Mouse (Mus musculus) lung, postnatal 14 days (tissue): ENCODE measurements around the gene Aqp8.

Experiments used
- DNase-seq: peaks from one replicate; pipeline ENCODE4 v3.0.0; 2021

Aqp8 gene

DNA sequence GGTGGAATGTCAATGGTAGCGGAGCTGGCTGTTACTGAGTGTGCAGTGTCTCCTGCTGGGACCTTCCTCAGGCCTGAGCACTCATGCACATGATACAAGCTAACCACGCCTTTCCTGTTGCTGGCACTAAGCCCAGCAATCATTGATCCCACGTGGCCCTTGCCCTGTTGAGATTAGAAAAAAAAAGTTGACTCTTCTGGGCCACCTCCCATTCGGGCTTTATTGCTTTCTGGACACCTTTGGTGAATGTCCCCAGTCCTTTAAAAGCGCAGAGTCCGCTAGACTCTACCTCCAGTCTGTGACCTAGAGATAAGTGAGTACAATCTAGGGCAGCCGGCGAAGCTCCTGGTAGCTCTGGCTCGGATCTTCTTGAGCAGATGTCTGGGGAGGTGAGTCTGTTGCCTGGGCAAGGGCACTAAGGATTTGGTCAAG is at the start of gene Aqp8:
Gene Aqp8 (plus strand): TSS at position 222 of the 432 bp plus-strand sequence.
- DNase-seq: peak; percentile 48

DNA sequence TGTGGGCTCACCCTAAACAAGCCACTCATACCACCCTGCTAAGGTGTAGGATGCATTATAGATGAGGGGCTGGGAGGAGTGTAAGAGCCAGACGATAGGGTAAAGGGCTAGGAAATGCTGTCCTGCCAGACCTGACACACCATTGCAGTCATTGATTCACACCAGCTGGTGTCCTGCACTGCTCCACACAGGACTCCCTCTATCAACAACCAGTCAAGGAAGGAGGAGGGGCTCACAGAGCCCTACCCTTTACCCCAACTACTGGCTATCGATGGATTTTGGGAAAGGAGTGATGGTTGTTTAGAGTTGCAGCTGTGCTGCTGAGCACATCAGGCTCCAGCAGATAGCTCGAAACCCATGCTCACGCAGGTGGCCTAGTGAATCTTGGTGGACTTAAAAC is 45.3 kb upstream of the Aqp8 start:
- DNase-seq: no peak

DNA sequence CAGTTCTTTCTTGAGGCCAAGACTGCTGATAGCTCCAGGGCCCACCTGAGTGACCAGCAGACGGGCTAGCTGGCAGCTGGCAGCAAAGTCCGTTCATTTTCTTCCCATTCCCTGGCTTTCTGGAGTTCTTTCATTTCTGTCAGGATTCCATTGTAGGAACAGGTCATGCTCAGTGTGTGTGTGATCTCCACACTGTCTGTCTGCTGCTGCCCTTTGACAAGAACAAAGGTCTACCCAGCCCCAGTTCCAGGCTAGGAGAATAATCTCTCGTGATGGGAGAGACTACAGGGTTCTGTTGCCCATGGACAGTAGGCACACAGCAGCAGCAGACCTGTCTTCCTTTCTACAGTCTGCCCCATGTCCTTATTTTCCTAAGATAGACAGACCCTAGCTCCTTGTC is 44.4 kb upstream of the Aqp8 start:
- DNase-seq: no peak

DNA sequence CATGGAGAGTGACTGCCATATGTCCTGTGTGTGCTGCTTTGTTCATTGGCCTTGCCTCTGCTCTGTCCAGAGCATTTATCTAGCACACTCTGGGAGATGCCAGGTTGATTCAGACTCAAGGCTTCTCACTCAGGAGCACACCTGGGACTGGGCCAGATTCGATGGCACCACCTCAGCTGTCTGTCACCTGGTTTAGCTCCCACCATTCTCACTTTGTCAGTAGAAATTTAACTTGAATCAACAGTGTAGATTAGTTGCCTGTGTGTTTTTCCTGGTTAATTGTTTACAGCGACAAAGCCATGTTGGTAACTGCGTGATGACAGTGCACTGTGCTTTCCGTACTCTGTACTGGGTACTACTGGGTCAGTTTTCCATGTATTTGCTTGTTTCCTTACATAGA is 42.1 kb upstream of the Aqp8 start:
- no peak for DNase-seq

DNA sequence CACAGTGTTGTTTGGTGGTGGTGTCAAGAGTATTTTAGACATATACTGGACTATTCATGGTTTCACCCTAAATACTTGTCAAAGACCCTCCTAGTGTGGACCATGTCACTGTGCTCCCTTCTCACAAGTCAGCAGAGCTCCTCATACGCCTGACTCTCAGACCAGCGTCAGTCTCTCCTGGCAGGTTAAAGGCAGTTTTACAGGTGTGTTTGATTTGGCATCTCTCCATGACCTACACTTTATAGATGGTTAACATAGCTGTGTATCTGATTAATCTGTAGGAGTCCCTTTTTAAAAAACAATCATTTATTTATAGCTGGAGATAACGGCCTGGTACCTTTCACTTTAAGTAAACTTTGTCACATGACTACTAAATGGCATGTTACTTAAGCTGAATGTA is 40.1 kb upstream of the Aqp8 start:
- DNase-seq: no peak

DNA sequence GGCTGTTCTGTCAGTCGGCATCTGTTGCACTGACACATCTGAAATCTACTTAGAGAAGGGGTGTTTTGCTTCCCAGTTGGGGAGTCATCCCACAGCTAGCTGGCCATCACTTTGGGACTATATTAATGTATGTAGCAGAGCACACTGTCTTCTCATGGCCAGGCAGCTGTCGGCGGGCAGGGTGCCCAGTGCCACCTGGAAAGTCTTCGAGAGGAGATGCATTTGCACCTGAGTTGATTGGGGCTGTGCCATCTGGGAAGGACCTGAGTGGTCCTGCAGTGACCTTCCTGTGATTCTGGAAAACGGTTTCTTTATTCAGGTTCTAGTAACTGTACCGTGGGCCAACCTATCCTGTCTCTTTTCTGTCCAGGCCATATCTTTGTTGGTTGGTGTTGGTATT is 37.8 kb upstream of the Aqp8 start:
- no peak for DNase-seq

DNA sequence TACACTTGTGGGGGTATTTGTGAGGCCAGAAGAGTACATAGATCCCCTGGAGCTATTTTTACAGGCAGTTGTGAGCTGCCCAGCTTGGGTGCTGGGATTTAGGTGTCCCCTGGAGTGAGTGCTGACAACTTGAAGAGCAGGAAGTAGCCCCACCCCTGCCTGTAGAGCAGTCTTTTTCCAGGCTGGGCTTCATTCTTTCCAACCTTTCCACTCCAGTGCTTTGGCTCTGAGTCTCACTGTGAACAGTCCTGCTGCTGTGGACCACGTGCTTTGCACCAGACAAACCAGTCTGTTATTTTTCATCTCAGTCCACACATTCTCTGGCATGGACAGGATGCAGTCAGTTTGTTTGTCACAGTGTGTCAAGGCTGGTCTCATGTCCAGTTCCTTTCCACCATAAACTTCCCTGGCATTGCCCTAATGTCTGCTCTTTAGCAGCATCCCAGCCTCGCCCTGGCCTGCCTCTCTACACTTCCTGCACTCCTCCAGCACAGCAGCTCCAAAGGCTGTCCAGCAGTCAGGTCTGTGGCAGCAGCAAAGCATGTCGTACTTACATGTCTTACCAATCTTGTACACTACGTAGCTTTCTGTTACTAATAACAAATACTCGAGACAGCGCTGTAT is 36.8 kb upstream of the Aqp8 start:
- no peak for DNase-seq

DNA sequence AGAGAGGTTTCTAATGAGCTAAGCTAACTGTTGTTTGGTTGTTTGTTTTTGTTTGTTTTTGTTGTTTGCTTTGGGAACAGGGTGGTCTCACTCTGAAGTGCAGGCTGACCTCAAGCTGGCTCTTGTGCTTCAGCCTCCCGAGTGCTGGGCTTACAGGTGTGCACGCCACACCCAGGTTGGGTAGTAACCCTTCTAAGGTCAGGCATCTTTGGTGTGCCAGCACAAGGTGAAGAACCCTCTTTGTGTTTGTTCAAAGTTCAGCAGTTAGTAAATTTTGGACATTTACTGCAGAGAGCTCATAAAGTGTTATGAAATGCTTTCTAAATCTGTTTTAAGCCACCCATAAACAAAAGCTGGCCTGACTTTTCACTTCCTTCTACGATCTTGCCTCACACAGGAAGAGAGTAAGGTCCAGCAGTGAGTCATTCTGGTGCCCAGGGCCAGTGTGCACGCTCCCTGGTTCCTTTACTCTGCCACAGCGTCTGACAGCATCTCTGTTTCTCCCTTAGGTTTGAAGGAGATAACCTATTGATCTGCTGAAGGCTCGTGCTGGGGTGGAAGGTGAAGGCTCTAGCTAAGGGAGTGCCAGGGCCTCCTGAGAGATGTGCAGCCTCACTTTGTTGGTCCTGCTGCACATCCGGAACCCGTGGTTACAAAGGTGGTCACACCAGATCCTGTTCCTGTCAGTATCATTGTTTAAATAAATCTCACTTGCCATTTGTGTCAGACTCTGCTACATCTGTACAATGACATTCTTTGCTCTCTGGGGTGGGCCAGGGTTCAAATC is 32.3 kb upstream of the Aqp8 start:
- peak; percentile 7 for DNase-seq

DNA sequence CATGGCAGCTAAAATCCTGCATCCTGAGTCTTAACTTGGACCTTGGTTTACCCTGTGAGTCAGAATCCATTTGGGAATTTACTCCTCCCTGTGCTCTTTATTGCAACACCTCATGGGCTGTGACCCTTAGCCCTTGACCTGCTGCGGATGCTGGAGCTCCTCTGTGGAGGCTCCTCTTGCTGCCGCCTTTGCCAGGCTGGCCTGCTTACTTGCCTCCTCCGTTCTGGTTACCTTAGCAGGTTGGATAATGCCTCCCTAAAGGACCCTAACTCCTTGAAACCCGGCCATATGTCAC is 31.7 kb upstream of the Aqp8 start:
- DNase-seq: no peak

DNA sequence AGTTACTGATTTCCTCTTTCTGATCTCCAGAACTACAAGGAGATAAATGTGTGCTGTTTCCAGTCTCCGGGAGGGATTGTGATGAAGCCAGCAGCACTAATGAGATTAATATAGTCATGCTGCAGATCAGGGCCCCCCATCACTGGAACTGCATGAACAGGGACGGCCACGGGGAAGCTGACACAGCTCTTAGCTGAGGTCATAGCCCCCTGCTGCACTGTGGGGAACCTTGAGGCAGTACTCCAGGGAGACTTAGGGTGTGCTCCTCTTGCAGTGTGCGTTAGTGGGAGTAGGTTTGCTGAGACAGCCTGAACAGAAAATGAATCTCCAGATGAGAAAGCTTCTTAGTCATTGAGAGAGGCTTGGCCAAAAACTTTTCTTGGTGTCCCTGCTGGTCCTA is 30.9 kb upstream of the Aqp8 start:
- no peak for DNase-seq

DNA sequence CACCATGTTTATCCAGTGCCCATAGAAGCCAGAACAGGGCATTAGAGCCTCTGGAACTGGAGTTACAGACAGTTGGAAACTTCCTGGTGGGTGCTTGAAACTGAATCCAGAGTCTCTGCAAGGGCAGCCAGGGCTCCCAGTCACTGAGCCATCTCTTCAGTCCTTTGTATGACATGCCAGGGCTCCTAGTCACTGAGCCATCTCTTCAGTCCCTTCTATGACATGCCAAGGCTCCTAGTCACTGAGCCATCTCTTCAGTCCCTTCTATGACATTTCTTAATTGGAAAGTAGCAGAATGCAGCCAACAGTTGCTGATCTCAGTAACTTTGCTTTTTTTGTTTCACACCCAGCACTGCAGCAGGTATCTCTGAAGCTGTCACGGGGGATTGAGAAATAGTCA is 20.0 kb upstream of the Aqp8 start:
- no peak for DNase-seq

DNA sequence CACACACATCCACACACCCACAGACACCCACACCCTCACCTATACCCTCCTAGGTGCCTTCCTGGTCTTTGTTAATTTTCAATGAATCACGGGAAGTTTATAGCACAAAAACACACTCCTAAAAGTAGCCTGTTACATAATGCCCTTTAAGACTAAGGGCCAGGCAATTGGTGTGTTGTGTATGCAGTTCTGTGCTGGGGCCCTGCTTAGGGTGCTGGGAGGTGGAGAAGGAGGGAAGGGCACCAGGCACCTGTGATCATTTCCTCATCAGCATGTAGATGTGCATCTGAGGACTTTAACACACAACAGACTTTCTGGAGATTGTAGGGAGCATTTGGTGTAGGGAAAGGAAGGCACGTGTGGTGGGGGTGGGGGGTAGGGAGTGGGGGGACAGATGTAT is 13.3 kb upstream of the Aqp8 start:
- DNase-seq: no peak

DNA sequence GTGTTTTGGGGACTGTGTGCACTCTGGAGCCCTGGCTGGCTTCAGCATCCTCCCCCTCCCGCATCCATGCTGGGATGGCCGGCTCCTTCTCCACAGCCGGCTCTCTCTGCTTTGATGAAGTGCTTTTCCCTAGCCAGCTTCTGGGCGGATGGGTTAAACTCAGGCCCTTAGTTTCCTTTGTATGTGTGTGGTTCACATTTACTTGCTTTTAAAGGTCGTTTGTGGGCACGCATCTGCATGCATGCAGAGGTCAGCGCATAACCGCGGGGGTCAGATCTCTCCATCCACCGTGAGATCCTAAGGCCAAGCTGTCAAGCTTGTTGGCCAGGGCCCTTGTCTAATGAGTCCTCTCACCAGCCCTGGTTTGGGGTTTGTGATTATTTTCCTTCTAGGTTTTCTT is 12.4 kb upstream of the Aqp8 start:
- no peak for DNase-seq

DNA sequence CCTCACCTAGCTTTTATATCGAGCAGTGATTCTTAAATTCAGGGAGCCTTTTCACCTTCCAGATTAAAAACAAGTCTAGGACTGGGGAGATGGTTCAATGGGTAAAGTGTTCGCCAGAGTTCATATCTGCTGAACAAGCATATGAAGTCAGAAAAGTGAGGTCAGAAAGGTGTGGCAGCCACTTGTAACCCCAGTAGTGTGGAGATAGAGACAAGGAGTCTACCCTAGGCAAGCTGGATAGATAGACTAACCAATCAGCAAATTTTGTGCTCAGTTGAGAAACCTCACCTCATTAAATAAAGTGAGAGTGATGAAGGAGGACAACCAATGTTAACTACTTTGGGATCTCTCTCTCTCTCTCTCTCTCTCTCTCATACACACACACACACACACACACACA is 11.6 kb upstream of the Aqp8 start:
- no peak for DNase-seq

DNA sequence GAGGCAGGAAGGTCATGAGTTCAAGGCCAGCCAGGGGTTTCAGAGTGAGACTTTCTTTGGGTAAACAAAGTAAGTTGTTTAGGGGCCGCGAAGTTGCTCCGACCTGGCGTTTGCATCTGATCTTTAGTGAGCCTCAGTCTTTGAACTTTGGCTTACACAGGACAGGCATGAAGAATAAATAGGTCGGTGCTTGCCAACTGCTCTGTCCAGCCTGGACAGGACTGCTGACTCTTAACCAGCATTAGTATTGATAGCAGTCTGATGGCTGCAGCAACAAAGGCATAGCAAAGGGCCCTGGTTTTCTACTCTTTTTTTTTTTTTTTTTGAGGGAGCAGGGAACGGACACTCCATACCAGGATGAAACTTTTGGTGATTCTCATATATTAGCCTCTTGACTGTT is 9.5 kb upstream of the Aqp8 start:
- no peak for DNase-seq

DNA sequence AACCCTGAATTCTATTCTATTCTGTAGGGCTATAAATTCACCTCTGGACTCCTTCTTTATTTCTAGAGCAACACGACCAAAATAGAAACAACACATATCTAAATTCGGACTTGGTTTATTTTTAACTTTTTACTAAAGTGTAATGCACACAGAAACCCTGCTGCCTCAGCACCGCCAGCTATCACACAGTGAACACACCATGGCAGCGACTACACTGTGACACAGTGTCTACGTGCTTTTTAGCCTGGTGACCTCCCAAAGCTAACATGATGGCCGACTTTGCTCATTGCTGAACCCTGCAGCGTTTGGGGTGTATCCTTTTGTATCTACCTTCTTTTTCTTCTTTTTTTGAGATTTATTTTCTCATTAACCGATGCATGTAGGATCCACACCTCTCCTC is 9.0 kb upstream of the Aqp8 start:
- no peak for DNase-seq

DNA sequence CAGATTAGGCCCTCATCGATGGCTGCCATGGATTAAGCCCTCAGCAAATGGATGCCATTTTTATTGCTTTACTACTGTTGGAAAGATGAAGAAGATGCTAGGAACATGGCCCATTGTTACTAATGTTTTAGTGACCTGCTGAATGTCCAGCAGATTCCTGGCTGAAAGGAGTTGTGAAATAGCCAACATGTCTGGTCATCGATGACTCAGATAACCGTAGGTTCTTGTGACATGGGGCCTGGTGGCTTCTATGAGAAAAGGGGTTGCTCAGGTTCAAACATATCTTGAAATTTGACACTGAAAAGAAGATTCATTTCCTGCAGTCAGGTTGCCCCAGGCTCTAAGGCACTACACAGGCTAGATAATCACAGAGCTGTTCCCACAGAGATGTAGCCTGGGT is 7.0 kb upstream of the Aqp8 start:
- no peak for DNase-seq

DNA sequence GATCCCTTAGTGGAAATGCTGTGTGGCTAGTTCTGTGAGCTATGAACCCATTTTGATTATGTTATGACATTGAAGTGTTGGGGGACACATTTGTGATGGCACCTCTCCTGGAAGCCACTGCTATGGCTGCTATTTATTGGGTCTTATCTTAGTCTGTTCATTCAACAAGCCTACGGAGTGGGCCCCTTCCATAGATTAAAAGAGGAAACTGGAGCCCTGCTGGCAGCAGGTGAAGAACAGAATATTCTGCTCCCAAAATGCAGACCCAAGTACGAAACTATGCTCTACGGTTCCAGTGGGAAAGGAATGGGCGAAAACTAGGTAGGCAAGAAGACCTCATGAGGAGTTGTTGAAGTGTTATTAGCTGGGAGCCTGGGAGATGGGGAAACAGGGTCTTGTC is 3.8 kb upstream of the Aqp8 start:
- no peak for DNase-seq

DNA sequence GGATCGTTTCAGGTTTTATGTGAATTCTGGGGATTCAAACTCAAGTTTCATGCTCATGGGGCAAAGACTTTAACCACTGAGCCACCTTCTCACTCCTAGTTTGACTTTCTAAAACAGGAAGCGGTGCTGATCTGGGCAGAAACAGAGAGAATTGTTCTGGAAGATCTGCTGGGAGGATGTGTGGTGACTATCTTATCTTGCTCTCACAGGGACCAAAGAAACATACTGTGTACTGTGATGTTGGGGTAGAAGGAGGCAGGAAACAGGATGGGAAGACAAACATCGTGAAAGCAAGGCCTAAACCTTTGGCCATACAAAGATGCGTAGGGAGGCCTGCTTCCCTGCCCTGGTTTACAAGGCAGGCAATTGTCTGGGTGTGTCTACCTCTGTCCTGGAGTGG is 2.8 kb upstream of the Aqp8 start:
- DNase-seq: no peak

DNA sequence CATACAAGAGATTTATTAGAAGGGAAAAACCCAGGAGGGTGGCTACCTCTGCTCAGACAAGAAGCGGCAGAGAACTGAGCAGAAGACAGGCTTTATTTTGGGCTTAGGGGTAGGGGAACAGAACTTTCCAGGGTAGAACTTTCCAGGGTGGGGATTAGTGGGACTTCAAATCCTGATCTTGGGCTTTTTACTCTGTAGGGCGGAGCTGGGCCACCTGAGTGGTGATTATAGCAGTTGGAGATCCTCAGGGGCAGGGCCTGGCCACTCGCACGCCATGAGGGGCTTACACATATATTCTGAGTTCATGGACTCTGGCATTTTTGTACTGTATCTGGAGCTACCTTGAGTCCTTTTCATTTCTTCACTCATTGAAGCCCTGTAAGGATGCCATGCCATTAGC is 775 bp upstream of the Aqp8 start:
- no peak for DNase-seq

DNA sequence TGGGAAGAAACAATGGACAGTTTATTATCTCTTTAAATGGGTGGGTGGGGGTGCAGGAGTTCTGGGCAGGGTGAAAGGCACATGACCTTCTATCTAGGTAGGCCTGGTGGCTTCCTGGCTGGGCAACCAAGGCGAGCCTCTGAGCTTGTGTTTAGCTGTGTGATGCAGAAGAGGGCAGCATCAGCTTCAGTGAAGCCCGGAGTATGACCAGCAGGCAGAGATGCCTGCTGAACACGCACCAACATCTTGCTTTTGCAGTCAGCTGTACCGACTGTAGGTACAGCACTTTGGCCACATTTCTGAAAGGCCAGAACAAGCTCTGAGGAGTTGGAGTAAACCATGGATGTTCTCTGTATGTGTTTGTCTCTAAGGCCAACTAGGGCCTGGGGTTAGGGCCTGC is 1.5 kb downstream of the Aqp8 start:
- no peak for DNase-seq

DNA sequence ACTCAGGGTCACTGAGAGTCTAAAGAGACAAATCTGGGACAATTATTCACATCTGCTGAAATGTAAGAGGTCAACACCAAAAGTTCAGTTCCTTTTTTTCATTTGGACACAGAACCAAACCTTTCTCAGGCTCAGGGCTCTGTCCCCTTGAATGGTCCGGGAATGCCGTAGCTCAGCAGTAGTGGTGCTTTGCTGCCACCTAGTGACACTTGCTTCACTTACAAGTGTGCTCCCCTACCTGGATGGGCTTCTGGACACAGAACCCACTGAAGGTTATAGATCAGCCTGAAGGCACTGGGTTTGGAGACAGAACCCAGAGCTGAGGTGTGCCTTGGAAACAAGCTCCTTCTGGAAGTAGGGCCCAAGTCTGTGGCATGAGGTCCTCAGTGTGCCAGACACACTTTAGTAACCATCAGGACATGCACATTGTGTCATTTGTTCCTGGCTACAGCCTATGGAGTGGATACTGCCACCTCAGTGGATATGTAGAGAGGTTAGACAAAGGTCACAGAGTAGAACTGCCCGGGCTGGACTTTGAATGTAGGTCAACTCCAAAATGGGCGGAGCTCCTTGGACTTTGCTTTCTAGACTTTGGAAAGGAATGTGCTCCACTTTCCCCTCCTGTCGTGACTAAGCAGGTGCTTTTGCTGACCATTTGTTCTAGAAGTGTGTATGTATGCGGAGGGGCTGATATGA is 3.7 kb downstream of the Aqp8 start:
- DNase-seq: peak; percentile 85

DNA sequence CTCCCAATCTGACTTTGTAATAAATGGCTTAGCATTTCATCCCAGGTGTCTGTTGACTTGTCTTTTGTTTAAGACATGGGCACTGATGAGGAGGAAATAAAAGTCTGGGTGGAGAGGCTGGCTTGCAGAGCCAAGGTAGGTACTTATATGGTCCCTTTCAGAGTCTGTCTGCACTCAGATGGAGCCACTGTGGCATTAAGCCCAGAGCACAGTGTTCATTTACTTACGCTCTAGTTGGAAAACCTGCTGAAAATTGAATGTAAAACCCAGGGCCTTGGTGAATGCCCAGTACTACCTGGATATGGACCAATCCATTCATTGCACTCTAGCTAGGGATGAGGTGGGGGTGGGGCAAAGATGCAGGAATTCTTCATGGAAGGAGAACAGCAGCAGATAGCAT is 5.9 kb downstream of the Aqp8 start:
- DNase-seq: no peak

DNA sequence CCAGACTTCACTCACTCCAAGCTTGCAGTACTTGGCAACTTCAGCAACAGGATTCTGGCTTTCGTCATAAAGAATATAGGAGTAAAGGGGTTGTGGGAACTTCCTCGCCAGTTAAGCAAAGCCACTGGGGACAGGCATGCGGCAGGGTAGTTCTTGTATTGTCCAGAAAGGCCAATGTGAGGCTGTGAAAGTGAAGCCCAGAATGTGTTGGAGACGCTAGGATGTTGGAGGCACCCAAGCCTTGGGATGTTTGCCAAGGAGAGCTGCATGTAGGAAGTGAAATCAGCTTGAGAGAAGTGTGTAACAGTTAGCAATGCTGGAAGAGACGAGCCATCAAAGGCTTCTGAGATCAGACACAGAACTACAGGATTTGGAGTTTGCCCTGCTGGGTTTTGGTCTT is 25.6 kb downstream of the Aqp8 start:
- DNase-seq: no peak
